Mouse (Mus musculus): ENCODE measurements around the gene Ntn1. TPM values are rescaled to one million over a fixed set of nuclear protein-coding genes. Genes with fewer than 3 reads are reported as not detected.

Ntn1 gene
- polyA plus RNA-seq, 1 experiment from 2014 or later, result 22.3 TPM

- Histone ChIP-seq H3K27me3 (no peaks in the 10 kb centered on the region), H3K36me3 (no peaks in the 10 kb centered on the region; the same call in 1 of the 2 replicates), H3K4me3 (no peak overlapping the region), H3K9me3 (no peaks in the 10 kb centered on the region), H3K9ac (no peak overlapping the region), H3K4me2 (no peak overlapping the region), H3K4me1 (replicated peaks) (peaks cover 42% of the 10 kb centered on the region), H3K27ac (no peak overlapping the region)
- no peak for ATAC-seq (ENCODE audit: low FRiP score)
- WGBS, result 97% methylated on average over 1 of the region's 1 CpGs
Measured at GRCm38 (mm10) chr11:68201063-68201462, 199.6 kb downstream of the Ntn1 start.

DNA sequence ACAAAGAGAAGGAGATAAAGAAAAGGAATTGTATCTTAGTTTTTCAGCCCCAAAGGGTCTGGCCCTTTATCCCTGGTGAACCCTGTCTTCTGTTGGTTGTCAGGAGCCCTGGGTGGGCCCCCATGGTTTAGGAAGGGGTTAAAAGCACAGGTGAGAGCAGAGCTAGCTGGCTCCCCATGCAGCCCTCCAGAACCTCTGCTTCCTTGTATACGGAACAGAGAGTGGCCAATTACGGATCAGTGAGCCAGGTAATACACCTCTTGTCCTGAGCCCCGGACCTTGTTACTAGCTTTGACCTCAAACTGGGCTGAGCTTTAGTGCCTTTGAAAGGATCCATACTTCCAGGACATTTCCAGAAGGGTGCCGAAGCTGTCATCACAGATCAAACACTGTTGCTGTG is 200.1 kb downstream of the Ntn1 start:
- no peak overlapping the region for H3K4me2 ChIP-seq
- H3K4me3 ChIP-seq, result no peak overlapping the region
- no peaks in the 10 kb centered on the region for H3K9me3 ChIP-seq
- 87% methylated on average over 4 of the region's 4 CpGs for WGBS
- H3K36me3 ChIP-seq, result no peaks in the 10 kb centered on the region
- no peak for ATAC-seq (ENCODE audit: low FRiP score)
- no peaks in the 10 kb centered on the region for H3K27me3 ChIP-seq
- no peak overlapping the region for H3K9ac ChIP-seq
- peaks cover 48% of the 10 kb centered on the region for H3K4me1 ChIP-seq (replicated peaks)
- H3K27ac ChIP-seq, result no peak overlapping the region

GRCm38 (mm10) chr11:68199801-68200423 is 200.7 kb downstream of the Ntn1 start:
- Histone ChIP-seq H3K4me2 (no peak overlapping the region), H3K9ac (no peak overlapping the region), H3K27ac (no peak overlapping the region), H3K36me3 (no peaks in the 10 kb centered on the region), H3K4me1 (replicated peaks) (peaks cover 54% of the 10 kb centered on the region), H3K9me3 (no peaks in the 10 kb centered on the region), H3K4me3 (no peak overlapping the region), H3K27me3 (no peaks in the 10 kb centered on the region)
- no peak for ATAC-seq (ENCODE audit: low FRiP score)
- 33% methylated on average over 10 of the region's 10 CpGs for WGBS

GRCm38 (mm10) chr11:68199103-68199502 is 201.5 kb downstream of the Ntn1 start:
- H3K9ac ChIP-seq, result no peak overlapping the region
- 55% methylated on average over 8 of the region's 8 CpGs for WGBS
- H3K4me1 ChIP-seq (replicated peaks), result peaks cover 54% of the 10 kb centered on the region
- no peaks in the 10 kb centered on the region; the same call in 1 of the 2 replicates for H3K27me3 ChIP-seq
- no peaks in the 10 kb centered on the region for H3K36me3 ChIP-seq
- no peak overlapping the region for H3K4me2 ChIP-seq
- no peaks in the 10 kb centered on the region for H3K9me3 ChIP-seq
- H3K4me3 ChIP-seq, result no peak overlapping the region
- no peak for ATAC-seq (ENCODE audit: low FRiP score)
- no peak overlapping the region for H3K27ac ChIP-seq

DNA sequence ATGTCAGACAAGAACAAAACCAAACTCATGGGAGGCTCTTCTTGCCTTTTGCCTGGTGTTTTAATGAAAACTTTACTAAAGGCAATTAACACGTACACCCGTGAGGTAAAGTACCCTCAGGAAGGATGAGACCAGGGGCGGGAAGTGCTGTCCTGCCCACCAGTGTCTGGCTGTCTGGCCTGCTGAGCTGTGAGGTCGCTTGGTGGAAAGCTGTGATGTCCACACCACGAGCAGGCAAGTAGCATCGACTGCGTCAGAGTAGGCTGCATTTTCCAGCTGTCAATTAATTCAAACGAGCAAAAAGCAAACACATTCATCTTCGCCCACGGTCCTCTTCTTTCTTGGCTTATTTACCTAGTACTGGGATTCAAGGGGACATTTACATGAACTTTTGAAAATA is 201.9 kb downstream of the Ntn1 start:
- no peaks in the 10 kb centered on the region for H3K9me3 ChIP-seq
- H3K27ac ChIP-seq, result no peak overlapping the region
- ATAC-seq (ENCODE audit: low FRiP score), result no peak
- WGBS, result 66% methylated on average over 10 of the region's 10 CpGs
- H3K4me2 ChIP-seq, result no peak overlapping the region
- H3K9ac ChIP-seq, result no peak overlapping the region
- H3K27me3 ChIP-seq, result no peaks in the 10 kb centered on the region; the same call in 1 of the 2 replicates
- no peak overlapping the region for H3K4me3 ChIP-seq
- H3K4me1 ChIP-seq (replicated peaks), result peaks cover 50% of the 10 kb centered on the region
- no peaks in the 10 kb centered on the region for H3K36me3 ChIP-seq

GRCm38 (mm10) chr11:68197471-68197870 is 203.2 kb downstream of the Ntn1 start:
- H3K4me2 ChIP-seq, result no peak overlapping the region
- H3K27me3 ChIP-seq, result peaks cover 6% of the 10 kb centered on the region; the same call in 1 of the 2 replicates
- no peaks in the 10 kb centered on the region for H3K36me3 ChIP-seq
- H3K27ac ChIP-seq, result no peak overlapping the region
- H3K9me3 ChIP-seq, result no peaks in the 10 kb centered on the region
- no peak overlapping the region for H3K4me3 ChIP-seq
- WGBS, result 93% methylated on average over 11 of the region's 11 CpGs
- no peak overlapping the region for H3K9ac ChIP-seq
- peaks cover 42% of the 10 kb centered on the region for H3K4me1 ChIP-seq (replicated peaks)
- no peak for ATAC-seq (ENCODE audit: low FRiP score)

GRCm38 (mm10) chr11:68196566-68196965 is 204.1 kb downstream of the Ntn1 start:
- ATAC-seq (ENCODE audit: low FRiP score), result no peak
- H3K36me3 ChIP-seq, result no peaks in the 10 kb centered on the region
- no peaks in the 10 kb centered on the region for H3K9me3 ChIP-seq
- H3K27me3 ChIP-seq, result peaks cover 6% of the 10 kb centered on the region; the same call in 1 of the 2 replicates
- peaks cover 36% of the 10 kb centered on the region for H3K4me1 ChIP-seq (replicated peaks)
- 61% methylated on average over 6 of the region's 6 CpGs for WGBS
- no peak overlapping the region for H3K27ac ChIP-seq
- no peak overlapping the region for H3K4me2 ChIP-seq
- H3K4me3 ChIP-seq, result no peak overlapping the region
- no peak overlapping the region for H3K9ac ChIP-seq

GRCm38 (mm10) chr11:68195693-68196176 is 204.9 kb downstream of the Ntn1 start:
- Histone ChIP-seq H3K9me3 (no peaks in the 10 kb centered on the region), H3K27me3 (peaks cover 6% of the 10 kb centered on the region; the same call in 1 of the 2 replicates), H3K36me3 (no peaks in the 10 kb centered on the region), H3K4me1 (replicated peaks) (peaks cover 36% of the 10 kb centered on the region), H3K4me2 (no peak overlapping the region), H3K9ac (no peak overlapping the region; the same call in 1 of the 2 replicates), H3K4me3 (no peak overlapping the region), H3K27ac (peak overlapping the region; percentile 15; the same call in 1 of the 2 replicates)
- ATAC-seq (ENCODE audit: low FRiP score), result no peak
- 63% methylated on average over 10 of the region's 10 CpGs for WGBS

DNA sequence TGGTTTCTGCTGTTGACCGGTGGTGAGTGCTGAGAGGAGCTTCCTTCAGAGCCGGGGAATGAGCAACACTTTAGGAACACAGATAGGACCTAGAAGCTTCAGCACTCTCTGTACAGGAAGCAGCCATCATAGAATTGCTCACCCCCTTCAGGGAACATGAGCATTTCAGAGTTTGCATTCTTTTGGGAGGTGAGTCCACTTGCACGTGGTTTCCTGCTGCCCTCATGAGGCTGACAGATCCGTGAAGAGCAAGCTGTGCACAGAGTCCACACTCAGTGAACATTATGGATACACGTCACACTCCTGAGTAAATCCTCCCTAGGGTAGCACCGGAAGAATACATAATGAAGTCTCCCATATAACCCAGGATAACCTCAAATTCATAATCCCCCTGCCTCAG is 205.5 kb downstream of the Ntn1 start:
- H3K27me3 ChIP-seq, result peaks cover 6% of the 10 kb centered on the region; the same call in 1 of the 2 replicates
- no peak overlapping the region for H3K4me3 ChIP-seq
- no peak overlapping the region for H3K27ac ChIP-seq
- H3K9ac ChIP-seq, result no peak overlapping the region
- no peak for ATAC-seq (ENCODE audit: low FRiP score)
- H3K36me3 ChIP-seq, result no peaks in the 10 kb centered on the region
- H3K9me3 ChIP-seq, result no peaks in the 10 kb centered on the region
- WGBS, result 67% methylated on average over 6 of the region's 6 CpGs
- no peak overlapping the region for H3K4me2 ChIP-seq
- peaks cover 37% of the 10 kb centered on the region for H3K4me1 ChIP-seq (replicated peaks)

- no peak for ATAC-seq (ENCODE audit: low FRiP score)
- H3K9ac ChIP-seq, result no peak overlapping the region
- H3K4me2 ChIP-seq, result no peak overlapping the region
- no peaks in the 10 kb centered on the region for H3K36me3 ChIP-seq
- no peak overlapping the region for H3K4me3 ChIP-seq
- H3K9me3 ChIP-seq, result no peaks in the 10 kb centered on the region
- H3K4me1 ChIP-seq (replicated peaks), result peaks cover 30% of the 10 kb centered on the region
- WGBS, result 84% methylated on average over 5 of the region's 5 CpGs
- H3K27me3 ChIP-seq, result peaks cover 12% of the 10 kb centered on the region; the same call in 1 of the 2 replicates
- no peak overlapping the region for H3K27ac ChIP-seq
Measured at GRCm38 (mm10) chr11:68190849-68191248, 209.8 kb downstream of the Ntn1 start.

- no peak for ATAC-seq (ENCODE audit: low FRiP score)
- Histone ChIP-seq H3K4me1 (replicated peaks) (peaks cover 15% of the 10 kb centered on the region), H3K27me3 (0 out of 2 replicates have a peak, but pooled peaks cover 12% of the 10 kb centered on the region), H3K27ac (peak overlapping the region; percentile 23; the same call in 1 of the 2 replicates), H3K9me3 (no peaks in the 10 kb centered on the region), H3K4me3 (no peak overlapping the region), H3K4me2 (no peak overlapping the region), H3K9ac (no peak overlapping the region), H3K36me3 (no peaks in the 10 kb centered on the region)
- 62% methylated on average over 12 of the region's 12 CpGs for WGBS
Measured at GRCm38 (mm10) chr11:68188695-68189201, 211.9 kb downstream of the Ntn1 start.

DNA sequence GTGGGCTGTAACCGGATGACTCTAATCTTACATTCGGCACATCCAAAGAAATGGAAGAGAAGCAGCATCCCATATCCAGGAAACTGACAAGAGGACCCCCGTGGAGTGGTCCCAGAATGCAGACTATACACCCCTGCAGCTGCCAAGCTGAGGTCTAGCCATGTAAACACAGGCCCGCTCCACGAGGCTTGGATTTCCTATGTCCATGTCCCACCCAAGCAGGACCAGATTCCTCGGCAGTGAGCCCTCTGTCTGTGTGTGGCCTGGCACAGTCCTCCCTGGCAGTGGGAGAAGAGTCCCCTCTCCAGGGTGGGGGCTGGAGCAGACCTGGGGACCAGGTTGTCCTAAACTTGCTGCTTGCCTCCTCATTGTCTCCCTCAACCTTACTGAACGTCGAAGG is 213.4 kb downstream of the Ntn1 start:
- Histone ChIP-seq H3K4me3 (no peak overlapping the region), H3K27me3 (0 out of 2 replicates have a peak, but pooled peaks cover 9% of the 10 kb centered on the region), H3K9ac (no peak overlapping the region), H3K36me3 (no peaks in the 10 kb centered on the region), H3K27ac (no peak overlapping the region), H3K4me1 (replicated peaks) (peaks cover 15% of the 10 kb centered on the region), H3K4me2 (no peak overlapping the region), H3K9me3 (no peaks in the 10 kb centered on the region)
- no peak for ATAC-seq (ENCODE audit: low FRiP score)
- 73% methylated on average over 8 of the region's 8 CpGs for WGBS

DNA sequence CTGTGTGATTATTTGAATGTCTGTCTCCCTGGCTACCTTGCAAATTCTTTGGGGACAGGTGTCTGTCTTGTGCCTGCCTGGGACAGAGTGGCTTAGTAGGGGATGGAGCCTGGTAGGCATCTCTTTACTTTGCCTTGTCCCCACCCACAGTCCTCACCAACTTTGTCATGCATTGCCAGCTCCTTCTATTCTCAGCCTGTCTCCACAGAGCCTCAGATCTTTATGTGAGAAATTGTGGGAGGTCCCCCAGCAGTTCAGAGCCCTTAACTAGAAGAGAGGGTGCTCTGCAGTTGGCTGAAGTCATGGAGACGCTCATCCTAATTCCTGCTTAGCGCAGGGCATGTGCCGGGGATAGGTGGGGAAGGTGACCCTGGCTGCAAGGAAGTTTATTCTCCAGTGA is 215.0 kb downstream of the Ntn1 start:
- peaks cover 15% of the 10 kb centered on the region for H3K4me1 ChIP-seq (replicated peaks)
- no peak overlapping the region for H3K9ac ChIP-seq
- ATAC-seq (ENCODE audit: low FRiP score), result no peak
- H3K36me3 ChIP-seq, result no peaks in the 10 kb centered on the region
- H3K4me2 ChIP-seq, result no peak overlapping the region
- H3K9me3 ChIP-seq, result no peaks in the 10 kb centered on the region
- H3K27ac ChIP-seq, result no peak overlapping the region
- no peak overlapping the region for H3K4me3 ChIP-seq
- 0 out of 2 replicates have a peak, but pooled peaks cover 9% of the 10 kb centered on the region for H3K27me3 ChIP-seq
- 92% methylated on average over 3 of the region's 3 CpGs for WGBS

All from hindbrain, embryonic 13.5 days (tissue).